ENCODE assay signal across 11 mouse cellular contexts in genomic region chr4:41164974-41165373, GRCm38 (mm10). TPM values are rescaled to one million over a fixed set of nuclear protein-coding genes. Genes with fewer than 3 reads are reported as not detected.
DNase-seq lines count a peak whose midpoint lies in the region; ATAC-seq lines count a peak whose summit lies in the region.
"Had no signal": no experiment of that assay in that cellular context is flagged by ENCODE, and none has a peak within 500 bp of the region (broad histone marks: within the 10 kb centered on the region; RNA-seq: fewer than 3 reads in every experiment).

No protein-coding gene starts in this region.

- no peak overlapping the region for H3K4me2 ChIP-seq in intestine, embryonic 16.5 days (ENCODE audit: low read depth, low read length)
- H3K4me2 ChIP-seq in intestine, embryonic 15.5 days (replicated peaks): no peak overlapping the region
- no peak overlapping the region for H3K4me2 ChIP-seq in midbrain, embryonic 14.5 days (ENCODE audit: low read length)

- H3K9ac ChIP-seq in intestine, embryonic 16.5 days (ENCODE audit: low read depth, low read length): no peak overlapping the region
- H3K9ac ChIP-seq in intestine, embryonic 15.5 days: no peak overlapping the region
- H3K9ac ChIP-seq in midbrain, embryonic 14.5 days (replicated peaks; ENCODE audit: low read length): no peak overlapping the region; the same call in 1 of the 2 replicates

- peak; percentile 58 for DNase-seq in cerebellum, adult 11-12 months
- no peak for DNase-seq in hindbrain, embryonic 10.5 days (ENCODE audit: low spot score)
- peak; percentile 14 for DNase-seq in midbrain, embryonic 14.5 days
- no peak for DNase-seq in thymus, postnatal 36 days
- DNase-seq in urinary bladder, postnatal 10 days (ENCODE audit: low spot score): no peak
- DNase-seq in urinary bladder, postnatal 14 days (ENCODE audit: low spot score): no peak
- DNase-seq: adrenal gland, adult 8-10 months; heart, postnatal 36 days; layer of hippocampus, postnatal 36 days had no signal

- 0 out of 2 replicates have a peak, but pooled peaks cover 5% of the 10 kb centered on the region for H3K4me1 ChIP-seq in intestine, embryonic 16.5 days (ENCODE audit: control insufficient read depth, insufficient read depth, low read length)
- peaks cover 8% of the 10 kb centered on the region for H3K4me1 ChIP-seq in intestine, embryonic 15.5 days (replicated peaks)
- H3K4me1 ChIP-seq in hindbrain, embryonic 10.5 days (replicated peaks): peaks cover 13% of the 10 kb centered on the region
- H3K4me1 ChIP-seq in midbrain, embryonic 14.5 days (ENCODE audit: control insufficient read depth, insufficient read depth, low read length): no peaks in the 10 kb centered on the region

- no peaks in the 10 kb centered on the region for H3K9me3 ChIP-seq in intestine, embryonic 16.5 days (ENCODE audit: control insufficient read depth, low read length)
- H3K9me3 ChIP-seq in intestine, embryonic 15.5 days: no peaks in the 10 kb centered on the region
- H3K9me3 ChIP-seq in hindbrain, embryonic 10.5 days: no peaks in the 10 kb centered on the region
- H3K9me3 ChIP-seq in midbrain, embryonic 14.5 days (ENCODE audit: control insufficient read depth, low read length): no peaks in the 10 kb centered on the region

- no peak overlapping the region for H3K4me3 ChIP-seq in intestine, embryonic 16.5 days (ENCODE audit: low read length)
- H3K4me3 ChIP-seq in intestine, embryonic 15.5 days (replicated peaks): no peak overlapping the region
- no peak overlapping the region for H3K4me3 ChIP-seq in hindbrain, embryonic 10.5 days
- no peak overlapping the region for H3K4me3 ChIP-seq in midbrain, embryonic 14.5 days (replicated peaks; ENCODE audit: low read depth, low read length)

- H3K27ac ChIP-seq in intestine, embryonic 16.5 days (ENCODE audit: low read length): peak overlapping the region; percentile 49
- H3K27ac ChIP-seq in intestine, embryonic 15.5 days: no peak overlapping the region
- H3K27ac ChIP-seq in hindbrain, embryonic 10.5 days: peak overlapping the region; percentile 66
- H3K27ac ChIP-seq in midbrain, embryonic 14.5 days (replicated peaks; ENCODE audit: low read depth, low read length): peak overlapping the region; percentile 61

- no peaks in the 10 kb centered on the region for H3K27me3 ChIP-seq in intestine, embryonic 16.5 days (replicated peaks; ENCODE audit: control insufficient read depth, insufficient read depth, low read length)
- H3K27me3 ChIP-seq in intestine, embryonic 15.5 days (replicated peaks): no peaks in the 10 kb centered on the region
- no peaks in the 10 kb centered on the region for H3K27me3 ChIP-seq in hindbrain, embryonic 10.5 days (ENCODE audit: insufficient read depth, poor library complexity, severe bottlenecking)
- no peaks in the 10 kb centered on the region for H3K27me3 ChIP-seq in midbrain, embryonic 14.5 days (ENCODE audit: control insufficient read depth, insufficient read depth, low read length)

- ATAC-seq in intestine, embryonic 16.5 days: no peak
- no peak for ATAC-seq in intestine, embryonic 15.5 days
- ATAC-seq in midbrain, embryonic 14.5 days (ENCODE audit: low FRiP score, low TSS enrichment): no peak

- H3K36me3 ChIP-seq in intestine, embryonic 16.5 days (ENCODE audit: control insufficient read depth, insufficient read depth, low read length): no peaks in the 10 kb centered on the region
- H3K36me3 ChIP-seq in intestine, embryonic 15.5 days: 0 out of 2 replicates have a peak, but pooled peaks cover 2% of the 10 kb centered on the region
- peaks cover 27% of the 10 kb centered on the region for H3K36me3 ChIP-seq in hindbrain, embryonic 10.5 days
- peaks cover 3% of the 10 kb centered on the region; the same call in 1 of the 2 replicates for H3K36me3 ChIP-seq in midbrain, embryonic 14.5 days (ENCODE audit: control insufficient read depth, insufficient read depth, low read length)

- WGBS in intestine, embryonic 16.5 days: 28% methylated on average over 2 of the region's 2 CpGs
- 33% methylated on average over 2 of the region's 2 CpGs for WGBS in intestine, embryonic 15.5 days
- 26% methylated on average over 2 of the region's 2 CpGs for WGBS in hindbrain, embryonic 10.5 days
- 22% methylated on average over 2 of the region's 2 CpGs for WGBS in midbrain, embryonic 14.5 days

RNA-seq across cellular contexts. Expression of gene Ube2r2, which starts 29.4 kb away (rescaled TPM):
- 53.5 and 65.4 TPM in 2 replicates for polyA plus RNA-seq in intestine, embryonic 16.5 days (2015; fragmentation: Nextera tagmentation; extraction: Ambion mirVana)
- 64.5 and 68.6 TPM in 2 replicates for polyA plus RNA-seq in intestine, embryonic 15.5 days (2015; fragmentation: Nextera tagmentation; extraction: Ambion mirVana)
- polyA plus RNA-seq in hindbrain, embryonic 10.5 days (2016; fragmentation: Nextera tagmentation; extraction: Ambion mirVana): 91.4 and 95.2 TPM in 2 replicates
- 75.7 and 80.7 TPM in 2 replicates for polyA plus RNA-seq in midbrain, embryonic 14.5 days (2014; fragmentation: Nextera tagmentation; extraction: Ambion mirVana)

RNA-seq across cellular contexts. Expression of gene Nol6, which starts 40.7 kb away (rescaled TPM):
- 20.0 and 21.8 TPM in 2 replicates for polyA plus RNA-seq in intestine, embryonic 16.5 days (2015; fragmentation: Nextera tagmentation; extraction: Ambion mirVana)
- polyA plus RNA-seq in intestine, embryonic 15.5 days (2015; fragmentation: Nextera tagmentation; extraction: Ambion mirVana): 21.7 and 21.8 TPM in 2 replicates
- polyA plus RNA-seq in hindbrain, embryonic 10.5 days (2016; fragmentation: Nextera tagmentation; extraction: Ambion mirVana): 30.7 and 32.8 TPM in 2 replicates
- polyA plus RNA-seq in midbrain, embryonic 14.5 days (2014; fragmentation: Nextera tagmentation; extraction: Ambion mirVana): 35.7 and 38.1 TPM in 2 replicates

Comparison
In these comparisons a context has a peak if more than half of its experiments do, and no peak if none do; other contexts are left out.
1. DNase-seq: peak in cerebellum, adult 11-12 months (single experiment) and midbrain, embryonic 14.5 days (single experiment); none in hindbrain, embryonic 10.5 days (single experiment), thymus, postnatal 36 days (0 of 2), urinary bladder, postnatal 10 days (single experiment) and urinary bladder, postnatal 14 days (single experiment).